Mouse (Mus musculus): Measurements from ENCODE around the gene Pfkp. TPM values are rescaled to one million over a fixed set of nuclear protein-coding genes. Genes with fewer than 3 reads are reported as not detected.

Gene Pfkp
- total RNA-seq (2021), result 100 to 1,000 TPM; 197 to 210 TPM
- long read RNA-seq, full-length matches to known transcripts, result 320 of 353 reads
- long read RNA-seq, partial matches to known transcripts, result 14 of 353 reads
- long read RNA-seq, other reads (novel, unspliced or antisense), result 19 of 353 reads

- DNase-seq (ENCODE audit: low spot score in 2 of 2), result peak; percentile 93 to 96
These were observed at the start of gene Pfkp for GRCm38 (mm10) chr13:6648669-6649233. Gene Pfkp (minus strand): TSS chr13:6648777.

DNA sequence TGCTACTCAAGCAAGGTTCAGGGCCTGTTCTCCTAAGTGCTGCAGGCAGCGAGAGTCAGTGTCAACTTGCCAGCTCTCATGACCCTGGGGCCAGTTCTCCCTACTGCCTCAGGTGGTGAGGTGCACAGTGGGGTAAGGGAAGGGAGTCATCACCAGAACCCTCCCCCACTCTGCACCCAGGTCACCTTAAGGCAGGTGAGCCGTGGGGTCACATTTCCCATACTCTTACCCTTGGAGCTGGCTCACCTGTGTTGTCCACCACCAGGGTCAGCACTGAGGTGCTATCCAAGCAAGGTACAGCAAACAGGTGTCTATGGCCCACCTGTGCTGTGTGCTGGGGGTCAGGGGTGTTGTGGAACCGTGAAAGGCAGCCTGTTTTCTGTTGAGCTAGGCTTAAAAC is 42.0 kb upstream of the Pfkp start:
- DNase-seq (ENCODE audit: low spot score in 2 of 2), result no peak

GRCm38 (mm10) chr13:6689962-6690361 is 41.4 kb upstream of the Pfkp start:
- DNase-seq (ENCODE audit: low spot score in 2 of 2), result peak in 1 of 2 experiments; percentile 57

- peak in 1 of 2 experiments; percentile 76 for DNase-seq (ENCODE audit: low spot score in 2 of 2)
These were observed 40.3 kb upstream of the Pfkp start for GRCm38 (mm10) chr13:6688790-6689433.

GRCm38 (mm10) chr13:6666887-6667286 is 18.3 kb upstream of the Pfkp start:
- peak in 1 of 2 experiments; percentile 18 for DNase-seq (ENCODE audit: low spot score in 2 of 2)

GRCm38 (mm10) chr13:6665506-6665905 is 16.9 kb upstream of the Pfkp start:
- DNase-seq (ENCODE audit: low spot score in 2 of 2), result peak in 1 of 2 experiments; percentile 28

- DNase-seq (ENCODE audit: low spot score in 2 of 2), result no peak
These were observed 15.6 kb upstream of the Pfkp start for GRCm38 (mm10) chr13:6664216-6664615.

DNA sequence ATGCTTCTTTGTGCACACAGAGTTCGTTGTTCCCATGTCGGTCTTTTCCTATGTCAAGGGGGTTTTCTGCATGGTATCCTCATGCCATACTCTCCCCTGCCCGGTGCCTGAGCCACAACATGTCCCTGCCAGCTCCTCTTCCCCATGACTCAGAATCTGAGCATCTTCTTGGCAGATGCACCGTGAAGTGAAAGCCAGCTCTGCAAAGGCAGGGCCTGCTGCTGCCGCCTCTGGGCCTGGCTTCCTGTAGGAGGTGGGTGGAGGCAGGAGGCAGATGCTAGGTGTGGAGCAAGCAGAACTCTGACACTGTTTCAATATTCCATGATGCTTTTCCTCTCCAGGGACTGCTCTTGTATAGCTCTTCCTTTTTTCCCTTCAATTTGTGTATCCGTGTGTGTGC is 10.7 kb upstream of the Pfkp start:
- DNase-seq (ENCODE audit: low spot score in 2 of 2), result peak; percentile 55 to 61

DNA sequence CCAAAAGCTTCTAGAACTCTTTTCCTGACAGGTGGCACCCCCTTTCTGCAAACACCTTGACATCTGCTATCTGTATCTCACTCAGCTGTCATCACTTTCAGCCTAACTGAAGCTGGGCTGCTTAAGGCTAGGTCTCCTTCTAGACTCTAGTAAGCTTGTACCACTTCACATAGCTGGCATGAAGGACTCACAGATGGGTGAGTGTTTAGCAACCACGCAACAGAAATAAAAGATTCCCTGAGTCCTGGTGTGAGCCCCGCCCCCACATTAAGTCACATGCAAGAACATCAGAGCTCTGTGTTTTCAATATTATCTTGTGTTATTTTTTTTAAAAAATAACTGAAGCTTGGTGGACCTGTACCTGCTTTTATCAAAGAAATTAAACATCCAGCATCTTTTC is 8.7 kb upstream of the Pfkp start:
- peak in 1 of 2 experiments; percentile 59 for DNase-seq (ENCODE audit: low spot score in 2 of 2)

DNA sequence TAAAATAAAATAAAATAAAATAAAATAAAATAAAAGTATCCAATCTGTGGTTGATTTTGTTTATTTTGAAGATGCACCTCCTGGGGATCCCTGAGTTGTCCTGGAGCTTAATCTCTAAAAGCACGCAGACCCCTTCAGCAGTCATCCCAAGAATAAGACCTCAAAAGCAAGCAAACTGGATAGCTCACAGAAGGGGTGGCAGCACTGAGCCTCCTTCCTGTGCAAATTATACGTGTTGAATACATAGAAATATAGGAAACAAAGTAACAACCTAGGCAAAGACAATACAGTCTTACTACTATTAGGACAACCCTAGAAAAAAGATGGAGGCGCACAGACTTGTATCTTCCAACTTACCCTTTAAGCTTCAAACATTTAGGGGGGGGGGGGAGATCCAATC is 965 bp upstream of the Pfkp start:
- no peak for DNase-seq (ENCODE audit: low spot score in 2 of 2)

GRCm38 (mm10) chr13:6647992-6648668 is 447 bp downstream of the Pfkp start:
- DNase-seq (ENCODE audit: low spot score in 2 of 2), result peak; percentile 35 to 51

GRCm38 (mm10) chr13:6647067-6647991 is 1.2 kb downstream of the Pfkp start:
- peak; percentile 44 to 60 for DNase-seq (ENCODE audit: low spot score in 2 of 2)

DNA sequence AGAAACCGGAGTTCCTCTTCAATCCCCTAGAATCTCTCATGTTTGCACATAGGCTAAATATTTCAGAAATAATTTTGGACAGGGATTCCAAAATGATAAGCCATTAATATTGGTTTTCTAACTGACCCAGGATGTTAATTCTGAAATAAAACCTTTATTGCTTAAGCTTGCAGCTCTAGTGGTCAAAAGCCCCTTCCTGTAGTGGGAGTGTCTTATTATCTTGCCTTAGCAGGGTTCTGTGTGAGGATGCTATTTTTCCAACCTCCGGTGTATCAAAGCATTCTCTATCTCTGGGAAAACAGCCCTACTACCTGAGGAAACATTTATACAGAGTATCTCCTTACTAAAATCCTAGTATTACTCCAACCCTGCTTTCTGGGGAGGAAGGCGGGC is 1.9 kb downstream of the Pfkp start:
- no peak for DNase-seq (ENCODE audit: low spot score in 2 of 2)

DNA sequence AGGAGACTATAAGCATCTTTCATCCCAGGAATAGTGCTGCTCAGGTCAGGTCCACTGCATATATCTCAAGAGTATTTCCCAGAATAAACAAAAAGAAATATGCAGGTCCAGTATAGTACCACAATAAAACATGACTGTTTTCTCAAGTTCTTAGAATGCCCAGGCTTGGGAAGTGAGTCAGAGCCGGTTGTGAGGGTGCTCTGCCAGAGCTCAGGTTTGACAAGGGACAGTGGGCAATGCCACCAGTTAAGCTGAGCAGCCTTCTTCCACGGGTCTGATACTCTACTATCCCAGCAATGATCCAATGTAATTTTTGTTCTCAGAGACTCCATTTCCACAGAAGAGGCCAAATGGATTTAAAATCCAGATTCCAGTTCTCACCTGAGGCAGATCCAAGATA is 2.3 kb downstream of the Pfkp start:
- no peak for DNase-seq (ENCODE audit: low spot score in 2 of 2)

- DNase-seq (ENCODE audit: low spot score in 2 of 2), result no peak
These were observed 4.6 kb downstream of the Pfkp start for GRCm38 (mm10) chr13:6643968-6644367.

GRCm38 (mm10) chr13:6643026-6643425 is 5.6 kb downstream of the Pfkp start:
- no peak for DNase-seq (ENCODE audit: low spot score in 2 of 2)

GRCm38 (mm10) chr13:6642453-6642852 is 6.1 kb downstream of the Pfkp start:
- DNase-seq (ENCODE audit: low spot score in 2 of 2), result no peak

DNA sequence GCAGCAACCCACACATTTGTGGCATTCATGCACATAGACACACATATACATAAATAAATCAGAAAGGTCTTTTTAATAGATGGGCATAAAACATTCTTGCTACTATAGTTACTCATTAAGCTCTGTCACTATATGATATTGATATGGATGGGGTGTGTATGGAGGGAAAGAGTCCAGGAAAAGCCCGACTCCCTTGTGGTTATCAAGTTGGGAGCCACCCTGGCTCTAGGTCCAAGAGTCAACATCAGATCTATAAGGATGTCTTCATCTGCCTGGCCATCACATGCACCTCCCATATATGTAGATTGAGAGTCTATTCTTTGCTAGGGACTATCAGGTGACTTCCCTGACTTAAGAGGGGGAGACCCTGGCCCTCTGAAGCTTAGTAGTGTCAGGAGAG is 7.1 kb downstream of the Pfkp start:
- DNase-seq (ENCODE audit: low spot score in 2 of 2), result no peak

DNA sequence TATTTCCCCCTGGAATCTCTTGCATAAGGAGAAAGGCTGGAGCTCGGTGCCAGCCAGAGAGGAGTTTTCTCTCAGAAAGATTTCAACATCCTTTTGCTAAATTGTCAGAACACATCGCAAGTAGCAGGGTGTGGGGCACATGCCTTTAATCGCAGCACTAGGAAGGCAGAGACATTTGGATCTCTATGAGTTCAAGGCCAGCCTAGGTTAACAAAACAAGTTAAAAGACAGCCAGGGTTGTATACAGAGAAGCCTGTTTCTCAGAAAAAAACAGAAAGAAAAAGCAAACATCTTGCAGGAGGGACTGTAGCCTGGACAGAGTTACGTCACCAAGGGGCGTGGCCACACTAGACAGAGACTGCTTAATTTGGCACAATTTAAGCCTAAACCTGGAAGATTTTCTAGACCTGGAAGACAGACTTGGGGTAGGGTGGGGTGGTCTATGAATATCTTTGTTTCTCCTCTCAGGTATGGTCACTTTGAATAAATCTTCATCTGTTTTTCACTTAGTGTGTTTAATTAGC is 9.0 kb downstream of the Pfkp start:
- DNase-seq (ENCODE audit: low spot score in 2 of 2), result no peak

DNA sequence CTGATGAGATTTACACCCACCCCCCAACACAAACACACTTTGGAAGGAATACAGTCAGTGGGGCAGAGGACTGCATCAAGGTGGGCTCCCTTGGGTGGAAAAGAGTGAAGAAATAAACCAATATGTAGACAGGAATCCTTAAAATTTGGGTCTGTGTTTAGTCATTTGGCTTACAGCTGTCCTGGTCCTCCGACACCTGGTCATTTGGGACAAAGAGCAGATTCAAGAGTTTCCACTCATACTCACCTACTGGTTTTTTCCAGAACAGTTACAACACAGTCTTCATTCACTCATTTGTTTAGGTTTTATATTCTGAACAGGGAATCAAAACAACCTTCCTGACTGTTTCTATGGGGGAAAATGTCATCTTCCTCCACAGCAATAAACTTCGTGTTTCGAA is 9.6 kb downstream of the Pfkp start:
- DNase-seq (ENCODE audit: low spot score in 2 of 2), result no peak

DNA sequence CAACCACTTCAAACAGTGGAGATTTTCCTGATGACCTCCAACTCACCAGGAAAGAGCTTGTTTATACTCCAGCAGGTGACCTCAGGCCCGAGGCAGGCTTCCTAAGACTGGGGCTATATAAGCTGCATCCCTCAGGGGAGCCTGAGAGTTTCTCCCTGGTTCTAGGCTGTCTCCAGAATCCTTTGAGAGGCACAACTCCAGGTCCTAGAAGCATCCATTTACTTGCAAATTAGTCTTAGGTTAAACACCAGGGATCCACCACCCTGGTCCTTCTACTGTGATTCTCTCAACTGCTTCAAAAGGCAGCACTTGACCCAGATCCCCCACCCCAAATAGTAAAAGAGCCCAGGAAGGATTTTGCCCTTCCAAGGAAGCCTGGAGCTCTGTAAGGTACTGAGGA is 10.2 kb downstream of the Pfkp start:
- DNase-seq (ENCODE audit: low spot score in 2 of 2), result no peak

Measured in layer of hippocampus, adult 18-20 months (tissue).